Mouse (Mus musculus) neural tube, embryonic 15.5 days (tissue): Measurements from ENCODE around the gene Ctnnbl1. TPM values are rescaled to one million over a fixed set of nuclear protein-coding genes. Genes with fewer than 3 reads are reported as not detected.
A peak's percentile ranks its signal among the peaks of the same experiment; 100 is the strongest.

Experiments
- ATAC-seq: fragments of 200-750 bp; cut with Nextera tagmentation; 2 replicates; pipeline ENCODE4 v1.8.0; 2017; ENCODE audit warnings: mild to moderate bottlenecking, moderate TSS enrichment, moderate library complexity; ENCODE audit not compliant: low FRiP score
- H3K27ac ChIP-seq: fragments of 300-500 bp; sonication (generic); replicated peaks from 2 replicates; pipeline ENCODE4 v1.5.1; 2015; ENCODE audit warnings: mild to moderate bottlenecking, inconsistent platforms
- H3K27me3 ChIP-seq: fragments of 300-500 bp; sonication (generic); replicated peaks from 2 replicates; pipeline ENCODE4 v1.6.1; 2015; ENCODE audit warnings: inconsistent platforms
- H3K36me3 ChIP-seq: fragments of 300-500 bp; sonication (generic); 2 replicates; pipeline ENCODE4 v1.6.1; 2015; ENCODE audit warnings: inconsistent platforms
- H3K4me1 ChIP-seq: fragments of 300-500 bp; sonication (generic); 2 replicates; pipeline ENCODE4 v1.6.1; 2015; ENCODE audit warnings: inconsistent platforms
- H3K4me2 ChIP-seq: fragments of 300-500 bp; sonication (generic); 2 replicates; pipeline ENCODE4 v1.6.1; 2015; ENCODE audit warnings: inconsistent platforms, mild to moderate bottlenecking, moderate library complexity
- H3K4me3 ChIP-seq: fragments of 300-500 bp; sonication (generic); replicated peaks from 2 replicates; pipeline ENCODE4 v1.5.1; 2015; ENCODE audit warnings: mild to moderate bottlenecking, inconsistent platforms
- H3K9ac ChIP-seq: fragments of 300-500 bp; sonication (generic); replicated peaks from 2 replicates; pipeline ENCODE4 v1.6.1; 2015; ENCODE audit warnings: mild to moderate bottlenecking, inconsistent platforms
- H3K9me3 ChIP-seq: fragments of 300-500 bp; sonication (generic); replicated peaks from 2 replicates; pipeline ENCODE4 v1.6.1; 2016; ENCODE audit warnings: inconsistent platforms
- WGBS: fragments of 180-500 bp; shearing (Covaris S2); methylation state at CpG from one replicate; pipeline ENCODE4 v1.1.7; 2015; ENCODE audit warnings: mixed read lengths; 5-methylcytosine and 5-hydroxymethylcytosine counted together
- polyA plus RNA-seq: library from polyadenylated mRNA; unstranded; fragments of >200 nt; fragmentation: Nextera tagmentation; extraction: Ambion mirVana; gene quantifications from 2 replicates; pipeline ENCODE4 v1.2.1, GENCODE M21; 2015

The Ctnnbl1 gene
- polyA plus RNA-seq, 1 experiment from 2014 or later: 51.3 TPM

DNA sequence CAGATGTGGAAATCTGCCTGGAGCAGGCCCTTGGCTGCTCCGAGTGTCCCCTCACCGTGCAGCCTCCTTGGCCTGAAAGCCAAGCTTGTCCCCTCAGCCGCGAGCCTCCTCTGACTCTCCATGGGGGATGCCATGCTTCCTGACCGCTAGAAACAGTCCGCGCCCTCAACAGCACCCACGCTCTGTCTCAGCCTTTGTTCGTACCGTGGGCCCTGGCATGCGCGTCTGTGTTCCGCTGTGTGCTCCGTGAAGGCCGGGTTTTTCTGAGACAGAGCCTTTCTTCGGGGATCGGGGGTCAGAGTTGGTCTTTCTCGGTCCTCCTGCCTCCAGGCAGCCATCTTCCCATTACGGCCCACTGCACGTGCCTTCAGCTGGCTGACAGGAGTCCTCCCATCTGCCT, 190.2 kb downstream of the Ctnnbl1 start:
- 35% methylated on average over 20 of the region's 20 CpGs for WGBS

DNA sequence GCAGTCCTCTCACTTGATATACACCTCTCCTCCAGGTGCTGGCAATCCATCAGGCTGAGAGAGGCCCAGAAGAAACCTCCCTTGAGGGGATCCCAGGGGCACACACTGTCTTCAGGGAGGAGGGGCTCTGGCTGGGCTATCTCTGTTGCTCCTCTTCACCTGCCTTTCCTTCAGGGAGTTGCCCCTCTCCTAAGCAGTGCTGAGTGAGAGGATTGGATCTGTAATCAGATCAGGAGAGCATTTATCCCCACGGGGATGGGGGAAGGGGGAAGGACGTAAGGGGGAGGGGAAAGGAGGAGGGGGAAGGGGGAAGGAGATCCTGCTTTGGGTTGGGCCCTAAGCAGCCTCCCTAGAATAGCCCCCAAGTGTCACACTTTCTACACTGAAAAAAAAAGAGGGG, 190.6 kb downstream of the Ctnnbl1 start:
- 11% methylated on average over 2 of the region's 2 CpGs for WGBS
- Histone ChIP-seq H3K9me3 (no peaks in the 10 kb centered on the region), H3K4me1 (peaks cover 59% of the 10 kb centered on the region), H3K36me3 (no peaks in the 10 kb centered on the region), H3K4me2 (peak overlapping the region; percentile 34), H3K27me3 (no peaks in the 10 kb centered on the region), H3K9ac (no peak overlapping the region; the same call in 1 of the 2 replicates), H3K27ac (peak overlapping the region; percentile 65), H3K4me3 (no peak overlapping the region)
- no peak for ATAC-seq

More for the DNA sequence above, 190.2 kb downstream of the Ctnnbl1 start:
- Histone ChIP-seq H3K36me3 (no peaks in the 10 kb centered on the region), H3K4me2 (peak overlapping the region; percentile 34), H3K27me3 (no peaks in the 10 kb centered on the region), H3K4me1 (peaks cover 63% of the 10 kb centered on the region), H3K4me3 (no peak overlapping the region), H3K9me3 (no peaks in the 10 kb centered on the region), H3K27ac (peak overlapping the region; percentile 65), H3K9ac (no peak overlapping the region; the same call in 1 of the 2 replicates)
- peak; percentile 43; the same call in 1 of the 2 replicates for ATAC-seq

DNA sequence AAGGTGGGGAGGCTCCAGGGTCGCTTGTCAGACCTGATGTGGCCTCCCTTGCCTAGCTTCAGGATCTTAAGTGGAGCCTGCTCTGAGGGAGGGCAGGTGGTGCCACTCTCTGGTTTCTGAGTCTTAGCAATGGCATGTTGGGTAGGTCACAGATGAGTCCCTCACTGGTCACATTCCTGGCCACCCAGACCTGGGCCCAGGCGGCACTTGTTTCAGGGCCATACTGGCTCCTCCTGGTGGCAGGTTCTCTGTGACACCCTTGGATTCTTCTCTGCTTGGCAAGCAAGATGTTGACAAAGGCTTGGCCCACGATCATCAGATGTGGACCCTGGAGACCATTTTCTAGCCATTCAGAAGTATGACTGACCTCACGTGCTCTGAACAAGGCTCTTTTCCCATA, 195.5 kb downstream of the Ctnnbl1 start:
- Histone ChIP-seq H3K27me3 (no peaks in the 10 kb centered on the region; the same call in 1 of the 2 replicates), H3K4me2 (no peak overlapping the region), H3K4me3 (no peak overlapping the region), H3K9ac (no peak overlapping the region), H3K4me1 (peaks cover 33% of the 10 kb centered on the region), H3K27ac (no peak overlapping the region), H3K36me3 (peaks cover 21% of the 10 kb centered on the region), H3K9me3 (no peaks in the 10 kb centered on the region)
- 83% methylated on average over 4 of the region's 4 CpGs for WGBS
- no peak for ATAC-seq

DNA sequence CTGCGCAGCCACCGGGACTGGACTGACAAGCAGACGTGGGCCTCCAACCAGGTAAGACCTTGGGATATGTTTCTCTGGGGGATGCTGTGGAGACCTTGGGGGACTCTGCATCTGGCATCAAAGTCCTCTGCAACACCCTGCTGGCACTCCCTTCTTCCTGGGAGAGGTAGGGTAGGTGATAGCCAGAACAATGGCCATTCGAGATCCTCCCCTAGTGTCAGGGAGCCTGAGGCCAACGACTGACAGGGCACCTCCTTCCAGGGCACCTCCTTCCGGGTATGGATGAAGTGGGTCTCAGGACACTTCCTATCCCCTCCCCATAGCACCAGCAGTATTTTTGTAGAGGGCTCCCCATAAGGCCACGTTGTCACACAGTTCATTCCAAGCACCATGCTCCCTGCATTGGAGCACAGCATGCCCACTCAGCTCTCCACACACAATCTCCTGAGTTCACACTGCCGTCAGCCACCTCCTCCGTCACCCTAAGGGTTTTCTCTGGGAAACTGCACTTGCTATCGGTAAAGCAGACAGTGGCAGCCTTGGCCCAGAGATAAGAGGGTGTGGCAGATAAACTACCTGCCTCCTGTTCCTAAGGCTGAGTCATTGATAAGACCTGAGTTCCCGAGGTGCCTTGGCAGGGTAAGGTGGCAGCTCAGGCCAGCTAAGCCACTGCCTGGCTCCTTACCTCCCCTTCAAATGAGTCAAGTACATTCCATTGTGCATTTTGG, 198.4 kb downstream of the Ctnnbl1 start:
- no peak for ATAC-seq
- WGBS: 77% methylated on average over 11 of the region's 11 CpGs
- Histone ChIP-seq H3K27ac (no peak overlapping the region), H3K4me2 (no peak overlapping the region), H3K36me3 (peaks cover 27% of the 10 kb centered on the region), H3K4me1 (peaks cover 21% of the 10 kb centered on the region), H3K27me3 (no peaks in the 10 kb centered on the region; the same call in none of the 2 replicates), H3K9me3 (no peaks in the 10 kb centered on the region), H3K4me3 (no peak overlapping the region), H3K9ac (no peak overlapping the region)

DNA sequence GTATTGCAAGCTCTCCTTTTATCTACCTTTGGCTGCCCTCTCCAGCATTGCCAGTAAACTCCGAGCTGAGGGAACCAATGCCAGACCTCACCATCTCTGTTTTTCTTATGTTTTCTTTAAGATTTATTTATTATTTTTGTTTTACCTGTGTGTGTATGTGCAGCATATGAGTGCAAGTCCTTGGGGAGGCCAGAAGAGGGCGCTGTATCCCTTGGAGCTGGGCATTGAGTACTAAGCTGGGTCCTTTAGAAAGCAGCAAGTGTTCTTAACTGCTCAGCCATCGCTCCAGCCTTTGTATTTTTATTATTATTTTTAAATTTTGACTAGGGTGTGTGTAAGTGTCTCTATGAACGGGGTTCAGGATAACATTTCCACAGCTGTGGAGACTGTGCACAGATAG, 199.5 kb downstream of the Ctnnbl1 start:
- ATAC-seq: no peak
- Histone ChIP-seq H3K36me3 (peaks cover 27% of the 10 kb centered on the region), H3K27me3 (no peaks in the 10 kb centered on the region; the same call in none of the 2 replicates), H3K27ac (no peak overlapping the region), H3K4me3 (no peak overlapping the region), H3K9ac (no peak overlapping the region), H3K9me3 (no peaks in the 10 kb centered on the region), H3K4me1 (peaks cover 32% of the 10 kb centered on the region), H3K4me2 (no peak overlapping the region)
- 87% methylated on average over 4 of the region's 4 CpGs for WGBS

DNA sequence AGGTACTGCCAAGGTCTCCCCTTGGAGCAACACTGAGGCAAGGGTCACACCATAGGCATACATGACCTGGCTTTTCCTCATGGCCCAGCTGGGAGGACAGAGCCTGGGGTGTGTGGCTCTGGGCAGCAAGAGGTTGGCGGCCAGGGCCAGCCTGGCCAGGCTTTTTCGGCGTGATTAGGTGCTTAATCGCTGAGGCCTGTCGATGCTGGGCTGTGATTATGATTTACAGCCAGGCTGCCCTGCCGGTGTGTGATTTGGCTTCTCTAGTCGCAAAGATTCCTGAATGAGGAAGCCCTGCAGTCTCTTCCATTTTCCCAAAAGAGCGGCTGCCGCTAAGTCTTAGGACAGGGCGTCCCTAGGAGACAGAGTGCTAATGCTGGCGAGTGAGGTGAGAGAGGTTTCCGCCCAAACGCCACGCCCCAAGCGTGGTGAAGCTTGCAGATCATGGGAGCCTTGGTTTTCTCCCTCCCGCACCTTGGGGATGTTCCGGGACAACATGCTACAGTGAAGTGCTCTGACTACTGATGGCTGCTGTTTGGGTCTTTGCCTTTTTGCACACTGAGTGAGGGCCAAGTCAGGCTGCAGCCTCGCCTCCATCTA, 203.5 kb downstream of the Ctnnbl1 start:
- WGBS: 7% methylated on average over 18 of the region's 18 CpGs
- H3K9ac ChIP-seq: 0 out of 2 replicates have a peak overlapping the region, but pooled peaks have one; percentile 2
- no peaks in the 10 kb centered on the region for H3K9me3 ChIP-seq
- no peak for ATAC-seq
- H3K36me3 ChIP-seq: peaks cover 25% of the 10 kb centered on the region
- peaks cover 41% of the 10 kb centered on the region for H3K4me1 ChIP-seq
- H3K4me3 ChIP-seq: no peak overlapping the region
- H3K27ac ChIP-seq: no peak overlapping the region; the same call in 1 of the 2 replicates
- H3K27me3 ChIP-seq: no peaks in the 10 kb centered on the region; the same call in none of the 2 replicates
- H3K4me2 ChIP-seq: peak overlapping the region; percentile 32

Other genes starting within 250 kb of the Ctnnbl1 start
- gene Nnat, start 177.3 kb upstream of the Ctnnbl1 start, polyA plus RNA-seq: 3,438 and 4,597 TPM in 2 replicates
- 201 and 225 TPM in 2 replicates for gene Blcap, start 166.1 kb upstream of the Ctnnbl1 start, polyA plus RNA-seq
- 31.2 and 42.9 TPM in 2 replicates for gene Vstm2l, start 177.3 kb downstream of the Ctnnbl1 start, polyA plus RNA-seq